ENCODE assay signal across 22 mouse cellular contexts in genomic region chr9:117413181-117413580, GRCm38 (mm10).
DNase-seq lines count a peak whose midpoint lies in the region; ATAC-seq and TF ChIP-seq lines count a peak whose summit lies in the region.
"Had no signal": no experiment of that assay in that cellular context is flagged by ENCODE, and none has a peak within 500 bp of the region (broad histone marks: within the 10 kb centered on the region; RNA-seq: fewer than 3 reads in every experiment).

No protein-coding gene starts in this region.

- TF ChIP-seq CTCF in hindbrain, postnatal 0 days (IDR thresholded peaks at IDR 0.05; ENCODE audit: low read depth), result no peak

- no peaks in the 10 kb centered on the region for H3K9me3 ChIP-seq in hindbrain, postnatal 0 days (ENCODE audit: low read length)
- H3K9me3 ChIP-seq in hindbrain, embryonic 10.5 days, result no peaks in the 10 kb centered on the region
- H3K9me3 ChIP-seq in embryonic facial prominence, embryonic 10.5 days, result no peaks in the 10 kb centered on the region
- H3K9me3 ChIP-seq: embryonic facial prominence, embryonic 13.5 days; forebrain, embryonic 15.5 days; hindbrain, embryonic 15.5 days; limb, embryonic 15.5 days; liver, embryonic 15.5 days had no signal

- H3K4me2 ChIP-seq in hindbrain, postnatal 0 days (ENCODE audit: low read depth, low read length), result no peak overlapping the region
- H3K4me2 ChIP-seq: embryonic facial prominence, embryonic 13.5 days; forebrain, embryonic 15.5 days; heart, embryonic 11.5 days; hindbrain, embryonic 15.5 days; limb, embryonic 15.5 days; liver, embryonic 15.5 days had no signal

- H3K4me3 ChIP-seq in hindbrain, postnatal 0 days (ENCODE audit: low read length), result no peak overlapping the region
- H3K4me3 ChIP-seq in hindbrain, embryonic 10.5 days, result no peak overlapping the region
- no peak overlapping the region for H3K4me3 ChIP-seq in embryonic facial prominence, embryonic 10.5 days
- H3K4me3 ChIP-seq: embryonic facial prominence, embryonic 13.5 days; forebrain, embryonic 15.5 days; hindbrain, embryonic 15.5 days; limb, embryonic 15.5 days; liver, embryonic 15.5 days had no signal

- WGBS in hindbrain, postnatal 0 days, result 34% methylated on average over 3 of the region's 3 CpGs
- 36% methylated on average over 3 of the region's 3 CpGs for WGBS in hindbrain, embryonic 10.5 days
- WGBS in embryonic facial prominence, embryonic 10.5 days, result 52% methylated on average over 3 of the region's 3 CpGs

- H3K36me3 ChIP-seq in hindbrain, postnatal 0 days (ENCODE audit: insufficient read depth, low read length), result no peaks in the 10 kb centered on the region
- no peaks in the 10 kb centered on the region for H3K36me3 ChIP-seq in hindbrain, embryonic 10.5 days
- no peaks in the 10 kb centered on the region for H3K36me3 ChIP-seq in embryonic facial prominence, embryonic 10.5 days (replicated peaks)
- H3K36me3 ChIP-seq: embryonic facial prominence, embryonic 13.5 days; forebrain, embryonic 15.5 days; hindbrain, embryonic 15.5 days; limb, embryonic 15.5 days; liver, embryonic 15.5 days had no signal

- no peaks in the 10 kb centered on the region for H3K27me3 ChIP-seq in hindbrain, postnatal 0 days (ENCODE audit: insufficient read depth, low read length)
- H3K27me3 ChIP-seq in hindbrain, embryonic 10.5 days (ENCODE audit: insufficient read depth, poor library complexity, severe bottlenecking), result no peaks in the 10 kb centered on the region
- no peaks in the 10 kb centered on the region for H3K27me3 ChIP-seq in embryonic facial prominence, embryonic 10.5 days (replicated peaks; ENCODE audit: low read depth, poor library complexity, severe bottlenecking)
- H3K27me3 ChIP-seq: embryonic facial prominence, embryonic 13.5 days; forebrain, embryonic 15.5 days; hindbrain, embryonic 15.5 days; limb, embryonic 15.5 days; liver, embryonic 15.5 days had no signal

- no peak overlapping the region for H3K27ac ChIP-seq in hindbrain, postnatal 0 days
- H3K27ac ChIP-seq in hindbrain, embryonic 10.5 days, result no peak overlapping the region
- H3K27ac ChIP-seq in embryonic facial prominence, embryonic 10.5 days (replicated peaks), result no peak overlapping the region
- H3K27ac ChIP-seq: embryonic facial prominence, embryonic 13.5 days; forebrain, embryonic 15.5 days; hindbrain, embryonic 15.5 days; limb, embryonic 15.5 days; liver, embryonic 15.5 days had no signal

- H3K9ac ChIP-seq in hindbrain, postnatal 0 days (replicated peaks; ENCODE audit: low read length), result no peak overlapping the region
- H3K9ac ChIP-seq: embryonic facial prominence, embryonic 13.5 days; forebrain, embryonic 15.5 days; hindbrain, embryonic 15.5 days; limb, embryonic 15.5 days; liver, embryonic 15.5 days had no signal

- peak; percentile 26 for DNase-seq in hindbrain, postnatal 0 days (ENCODE audit: low spot score)
- DNase-seq in hindbrain, embryonic 10.5 days (ENCODE audit: low spot score), result no peak
- peak; percentile 18 for DNase-seq in lung, postnatal 10 days
- no peak for DNase-seq in lung, postnatal 36 days
- peak; percentile 14 for DNase-seq in MN1 (ENCODE audit: low spot score)
- DNase-seq in embryonic facial prominence, embryonic 10.5 days (ENCODE audit: low spot score), result peak; percentile 12
- DNase-seq in cerebellum, postnatal 36 days, result no peak
- no peak for DNase-seq in adrenal gland, adult (ENCODE audit: inconsistent age in 2 of 2, low spot score in 1 of 2)
- DNase-seq: adrenal gland, adult 8-10 months; B cell, adult 2 months; cerebellum, adult 11 months; cerebellum, postnatal 14 days; heart, postnatal 10 days; thymus, postnatal 36 days had no signal

- ATAC-seq in hindbrain, postnatal 0 days, result no peak
- ATAC-seq: forebrain, embryonic 15.5 days; intestine, embryonic 16.5 days; midbrain, embryonic 16.5 days had no signal

- H3K4me1 ChIP-seq in hindbrain, postnatal 0 days (ENCODE audit: insufficient read depth, low read length), result no peaks in the 10 kb centered on the region
- H3K4me1 ChIP-seq in hindbrain, embryonic 10.5 days (replicated peaks), result peaks cover 14% of the 10 kb centered on the region
- peaks cover 6% of the 10 kb centered on the region; the same call in 1 of the 2 replicates for H3K4me1 ChIP-seq in embryonic facial prominence, embryonic 10.5 days
- H3K4me1 ChIP-seq: forebrain, embryonic 15.5 days; hindbrain, embryonic 15.5 days; limb, embryonic 15.5 days; liver, embryonic 15.5 days had no signal

Comparison
In these comparisons a context has a peak if more than half of its experiments do, and no peak if none do; other contexts are left out.
1. DNase-seq: peak in hindbrain, postnatal 0 days (single experiment), lung, postnatal 10 days (single experiment), MN1 (single experiment) and embryonic facial prominence, embryonic 10.5 days (single experiment); none in hindbrain, embryonic 10.5 days (single experiment), lung, postnatal 36 days (single experiment), cerebellum, postnatal 36 days (0 of 2) and adrenal gland, adult (0 of 2).